Mouse (Mus musculus) stomach, embryonic 15.5 days (tissue): Measurements from ENCODE around the gene Il34. TPM values are rescaled to one million over a fixed set of nuclear protein-coding genes. Genes with fewer than 3 reads are reported as not detected.

Experiments used
- ATAC-seq: fragments of 200-750 bp; cut with Nextera tagmentation; 2 replicates; pipeline ENCODE4 v1.8.0; 2017; ENCODE audit warnings: low read depth, moderate number of reproducible peaks, moderate TSS enrichment; ENCODE audit not compliant: insufficient read depth, low FRiP score
- H3K27ac ChIP-seq: fragments of 300-500 bp; sonication (generic); 2 replicates; pipeline ENCODE4 v1.5.1; 2015; ENCODE audit warnings: mild to moderate bottlenecking, inconsistent platforms
- H3K27me3 ChIP-seq: fragments of 300-500 bp; sonication (generic); replicated peaks from 2 replicates; pipeline ENCODE4 v1.6.1; 2015; ENCODE audit warnings: inconsistent platforms
- H3K36me3 ChIP-seq: fragments of 300-500 bp; sonication (generic); 2 replicates; pipeline ENCODE4 v1.6.1; 2015; ENCODE audit warnings: inconsistent platforms
- H3K4me1 ChIP-seq: fragments of 300-500 bp; sonication (generic); 2 replicates; pipeline ENCODE4 v1.6.1; 2015; ENCODE audit warnings: inconsistent platforms
- H3K4me2 ChIP-seq: fragments of 300-500 bp; sonication (generic); 2 replicates; pipeline ENCODE4 v1.6.1; 2015; ENCODE audit warnings: mild to moderate bottlenecking, inconsistent platforms
- H3K4me3 ChIP-seq: fragments of 300-500 bp; sonication (generic); replicated peaks from 2 replicates; pipeline ENCODE4 v1.5.1; 2015; ENCODE audit warnings: inconsistent platforms
- H3K9ac ChIP-seq: fragments of 300-500 bp; sonication (generic); 2 replicates; pipeline ENCODE4 v1.6.1; 2015; ENCODE audit warnings: inconsistent platforms
- H3K9me3 ChIP-seq: fragments of 300-500 bp; sonication (generic); 2 replicates; pipeline ENCODE4 v1.6.1; 2016; ENCODE audit warnings: inconsistent platforms
- WGBS: fragments of 180-500 bp; shearing (Covaris S2); methylation state at CpG from one replicate; pipeline ENCODE4 v1.1.7; 2015; 5-methylcytosine and 5-hydroxymethylcytosine counted together
- polyA plus RNA-seq: library from polyadenylated mRNA; unstranded; fragments of >200 nt; fragmentation: Nextera tagmentation; extraction: Ambion mirVana; gene quantifications from 2 replicates; pipeline ENCODE4 v1.2.1, GENCODE M21; 2015

Gene Il34
- polyA plus RNA-seq, 1 experiment from 2014 or later = 3.2 TPM

DNA sequence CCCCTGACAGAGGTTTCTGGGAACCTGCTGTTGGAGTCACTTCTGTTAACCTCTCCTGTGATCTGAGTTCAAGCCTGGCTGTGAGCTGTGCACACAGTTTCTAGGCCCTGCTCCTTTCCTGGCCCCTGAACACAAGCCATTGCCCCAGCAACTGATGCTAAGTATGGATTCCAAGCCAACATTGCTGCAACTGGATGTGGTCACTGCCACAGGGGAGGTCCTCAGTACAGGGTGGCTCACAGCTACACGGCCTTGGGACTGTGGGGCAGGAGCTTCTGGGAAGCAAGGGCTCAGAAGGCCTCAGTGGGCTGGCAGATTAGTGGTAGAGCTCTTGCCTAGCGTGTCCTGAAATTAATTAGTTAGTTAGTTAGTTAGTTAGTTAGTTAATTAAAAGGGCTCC lies 105.2 kb downstream of the Il34 start:
- Histone ChIP-seq H3K27me3 (no peaks in the 10 kb centered on the region), H3K9me3 (no peaks in the 10 kb centered on the region), H3K4me3 (no peak overlapping the region), H3K4me1 (peaks cover 19% of the 10 kb centered on the region), H3K9ac (no peak overlapping the region), H3K36me3 (no peaks in the 10 kb centered on the region), H3K4me2 (no peak overlapping the region), H3K27ac (no peak overlapping the region)
- ATAC-seq = no peak
- whole genome bisulfite sequencing = 91% methylated on average over 2 of the region's 2 CpGs

DNA sequence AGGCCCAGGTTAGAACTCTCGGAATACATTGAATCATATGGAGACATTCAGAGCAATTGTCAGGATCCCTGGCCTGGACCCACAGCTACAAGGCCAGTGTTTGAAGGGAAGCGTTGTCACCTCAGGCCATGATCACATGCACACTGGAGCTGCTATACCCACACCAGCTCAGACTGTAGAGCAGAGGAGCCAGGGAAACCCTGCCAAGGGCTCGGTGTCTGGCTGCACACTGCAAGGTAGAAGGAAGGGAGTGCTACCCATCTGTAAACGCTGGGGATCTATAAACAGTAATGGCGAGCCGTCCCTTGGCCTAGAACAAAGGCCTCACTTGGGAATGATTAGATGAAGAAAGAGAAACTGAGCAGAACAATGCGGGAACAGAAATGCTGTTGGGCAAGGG lies 106.2 kb downstream of the Il34 start:
- no peak for ATAC-seq
- WGBS = 75% methylated on average over 7 of the region's 7 CpGs
- H3K4me2 ChIP-seq = no peak overlapping the region

DNA sequence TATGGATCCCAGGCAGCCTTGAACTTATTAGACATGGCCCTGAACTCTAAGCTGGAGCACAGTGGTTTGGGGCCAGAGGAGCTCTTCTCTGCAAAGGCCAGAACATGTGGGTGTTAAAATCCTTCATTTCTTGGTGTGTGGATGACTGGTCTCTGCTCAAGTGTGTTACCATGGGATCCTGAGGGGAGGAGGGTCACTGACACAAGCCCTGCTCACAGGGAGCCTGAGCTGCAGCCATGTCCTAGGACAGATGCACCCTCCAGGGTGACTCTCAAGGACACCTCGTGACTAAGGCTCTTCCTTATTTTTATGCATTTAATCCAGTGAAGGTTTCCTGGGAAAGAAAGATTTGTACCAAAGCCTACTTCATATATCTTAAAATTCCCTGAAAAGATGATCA lies 107.6 kb downstream of the Il34 start:
- Histone ChIP-seq H3K27ac (no peak overlapping the region), H3K36me3 (no peaks in the 10 kb centered on the region), H3K4me2 (no peak overlapping the region), H3K9ac (no peak overlapping the region), H3K27me3 (no peaks in the 10 kb centered on the region), H3K4me3 (no peak overlapping the region), H3K9me3 (no peaks in the 10 kb centered on the region), H3K4me1 (peaks cover 10% of the 10 kb centered on the region; the same call in 1 of the 2 replicates)
- no peak for ATAC-seq
- WGBS = 67% methylated on average over 1 of the region's 1 CpGs

More for the DNA sequence above, 106.2 kb downstream of the Il34 start:
- no peak overlapping the region for H3K9ac ChIP-seq
- no peak overlapping the region for H3K27ac ChIP-seq
- H3K36me3 ChIP-seq = no peaks in the 10 kb centered on the region
- peaks cover 19% of the 10 kb centered on the region for H3K4me1 ChIP-seq
- H3K4me3 ChIP-seq = no peak overlapping the region
- H3K9me3 ChIP-seq = no peaks in the 10 kb centered on the region
- H3K27me3 ChIP-seq = no peaks in the 10 kb centered on the region

DNA sequence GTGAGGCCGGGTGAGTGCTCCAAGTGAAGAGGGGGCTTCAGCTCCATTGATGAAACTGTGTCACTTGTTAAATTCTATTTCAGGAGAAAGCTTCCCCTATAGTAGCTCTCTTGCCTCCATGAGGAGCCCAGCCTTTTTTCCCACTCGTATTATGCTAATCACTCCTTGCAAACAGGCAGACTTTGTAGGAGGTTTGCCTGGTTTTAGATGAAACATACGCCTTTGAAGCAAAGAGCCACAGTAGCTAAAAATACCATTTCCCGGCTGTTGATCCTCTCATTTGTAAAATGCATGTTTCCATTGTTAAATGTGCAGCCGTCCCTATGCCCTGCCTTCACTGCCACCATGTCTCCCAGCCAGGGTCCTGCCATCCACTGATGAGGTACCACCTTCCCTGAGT lies 108.2 kb downstream of the Il34 start:
- peaks cover 7% of the 10 kb centered on the region; the same call in 1 of the 2 replicates for H3K4me1 ChIP-seq
- no peak overlapping the region for H3K9ac ChIP-seq
- no peak for ATAC-seq
- no peaks in the 10 kb centered on the region for H3K36me3 ChIP-seq
- WGBS = 83% methylated on average over 5 of the region's 5 CpGs
- no peak overlapping the region for H3K4me2 ChIP-seq
- H3K27ac ChIP-seq = no peak overlapping the region
- H3K27me3 ChIP-seq = no peaks in the 10 kb centered on the region
- no peak overlapping the region for H3K4me3 ChIP-seq
- no peaks in the 10 kb centered on the region for H3K9me3 ChIP-seq

DNA sequence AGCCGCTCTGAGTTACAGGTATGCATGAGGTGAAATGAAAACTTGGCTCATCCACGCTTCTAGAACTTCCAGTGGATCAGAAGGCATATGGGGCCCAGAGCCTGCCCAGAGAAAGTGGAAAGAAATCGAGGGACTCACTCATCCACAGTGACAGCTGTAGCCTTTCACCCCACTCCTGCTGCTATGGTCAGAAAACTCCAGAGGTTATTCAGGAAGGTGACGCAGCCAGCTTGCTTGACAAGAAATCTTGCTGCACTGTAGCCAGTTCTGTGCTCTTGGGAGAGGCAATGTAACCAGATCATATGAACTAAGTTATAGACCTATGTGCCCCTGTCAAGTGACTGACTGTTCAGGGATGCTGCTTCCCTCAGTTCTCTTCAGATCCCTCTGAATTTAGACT lies 109.7 kb downstream of the Il34 start:
- Histone ChIP-seq H3K4me3 (no peak overlapping the region), H3K4me1 (no peaks in the 10 kb centered on the region), H3K36me3 (no peaks in the 10 kb centered on the region), H3K27ac (no peak overlapping the region), H3K4me2 (no peak overlapping the region), H3K27me3 (no peaks in the 10 kb centered on the region), H3K9me3 (no peaks in the 10 kb centered on the region), H3K9ac (no peak overlapping the region)
- no peak for ATAC-seq
- 85% methylated on average over 4 of the region's 4 CpGs for WGBS

DNA sequence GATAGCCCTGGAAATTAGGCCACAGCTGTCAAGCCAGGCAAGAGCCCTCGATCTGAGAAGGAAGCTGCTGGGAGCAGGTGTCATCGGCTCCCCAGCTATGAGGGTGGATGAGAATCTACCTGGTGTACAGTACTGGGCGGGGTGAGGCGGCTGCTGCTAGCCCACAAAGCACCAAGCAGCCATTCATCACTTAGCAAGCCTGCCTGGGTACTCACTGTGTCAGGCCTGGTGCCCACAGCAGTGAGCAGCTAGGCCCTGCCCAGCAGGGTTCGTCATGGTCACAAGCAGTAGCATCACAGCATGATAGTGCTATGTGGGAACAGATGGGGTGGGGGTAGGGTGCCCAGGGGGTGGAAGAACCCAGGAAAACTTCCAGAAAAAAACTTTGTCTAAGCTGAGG lies 110.3 kb downstream of the Il34 start:
- Histone ChIP-seq H3K9ac (no peak overlapping the region), H3K4me2 (no peak overlapping the region), H3K27ac (no peak overlapping the region), H3K9me3 (no peaks in the 10 kb centered on the region), H3K4me3 (no peak overlapping the region), H3K27me3 (no peaks in the 10 kb centered on the region), H3K36me3 (no peaks in the 10 kb centered on the region), H3K4me1 (no peaks in the 10 kb centered on the region)
- ATAC-seq = no peak; the same call in 1 of the 2 replicates
- WGBS = 78% methylated on average over 5 of the region's 5 CpGs

DNA sequence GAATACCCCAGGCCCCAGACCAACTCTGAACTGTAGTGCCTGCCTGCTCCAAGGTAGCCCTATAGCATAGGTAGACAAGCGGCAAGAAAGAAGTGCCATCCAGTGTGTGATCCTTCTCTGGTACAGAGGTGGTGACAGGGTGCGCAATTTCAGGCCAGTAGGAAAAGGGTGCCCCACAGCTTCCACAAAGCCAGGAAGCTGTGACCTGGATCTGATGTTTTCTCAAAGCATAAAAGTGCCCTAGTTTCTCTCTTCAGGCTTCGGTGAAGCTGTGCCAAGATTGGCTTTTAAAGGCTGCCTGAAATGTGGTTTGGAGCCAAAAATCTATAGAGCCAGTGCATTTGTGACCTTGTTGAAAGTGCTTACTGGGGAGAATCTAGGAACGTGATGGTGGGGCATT lies 110.9 kb downstream of the Il34 start:
- Histone ChIP-seq H3K36me3 (no peaks in the 10 kb centered on the region), H3K4me2 (no peak overlapping the region), H3K9me3 (no peaks in the 10 kb centered on the region), H3K4me3 (no peak overlapping the region), H3K27ac (no peak overlapping the region), H3K9ac (no peak overlapping the region), H3K27me3 (no peaks in the 10 kb centered on the region), H3K4me1 (no peaks in the 10 kb centered on the region)
- 77% methylated on average over 4 of the region's 4 CpGs for WGBS
- no peak for ATAC-seq

DNA sequence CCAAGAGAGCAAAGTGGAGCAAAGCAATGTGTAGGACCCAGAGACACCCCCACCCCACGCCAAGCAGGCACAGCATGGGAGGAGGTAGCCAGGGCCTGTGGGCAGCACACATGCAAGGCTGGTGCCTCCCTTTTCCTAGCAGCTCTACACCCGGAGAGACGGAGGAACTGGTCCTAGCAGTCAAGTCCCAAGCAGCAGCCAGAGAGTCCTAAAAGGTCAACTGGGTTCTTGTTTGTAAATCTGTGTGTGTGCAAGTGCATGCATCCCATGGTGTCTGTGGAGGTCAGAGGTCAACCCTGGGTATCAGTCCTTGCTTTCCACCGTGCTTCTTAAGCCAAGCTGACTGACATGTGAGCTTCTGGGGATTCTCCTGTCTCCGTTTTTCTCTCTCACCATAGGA lies 111.5 kb downstream of the Il34 start:
- no peak overlapping the region for H3K4me3 ChIP-seq
- ATAC-seq = no peak
- no peak overlapping the region for H3K4me2 ChIP-seq
- H3K27ac ChIP-seq = no peak overlapping the region
- H3K9me3 ChIP-seq = no peaks in the 10 kb centered on the region
- WGBS = 75% methylated on average over 5 of the region's 5 CpGs
- no peaks in the 10 kb centered on the region for H3K36me3 ChIP-seq
- no peaks in the 10 kb centered on the region for H3K4me1 ChIP-seq
- H3K27me3 ChIP-seq = no peaks in the 10 kb centered on the region
- H3K9ac ChIP-seq = no peak overlapping the region

Other genes with a start within 250 kb of the Il34 start
- 16.4 and 20.1 TPM in 2 replicates for gene Vac14, start 187.3 kb downstream of the Il34 start, polyA plus RNA-seq
- 15.9 and 16.2 TPM in 2 replicates for gene Mtss1l, start 84.4 kb downstream of the Il34 start, polyA plus RNA-seq
- gene Cog4, start 40.7 kb upstream of the Il34 start, polyA plus RNA-seq = 65.0 and 73.1 TPM in 2 replicates
- 122 and 127 TPM in 2 replicates for gene Sf3b3, start 40.9 kb upstream of the Il34 start, polyA plus RNA-seq
- gene Fuk, start 96.6 kb upstream of the Il34 start, polyA plus RNA-seq = 10.6 and 11.4 TPM in 2 replicates
- 17.1 and 17.6 TPM in 2 replicates for gene St3gal2, start 114.0 kb upstream of the Il34 start, polyA plus RNA-seq
- gene Ddx19a, start 191.9 kb upstream of the Il34 start, polyA plus RNA-seq = 11.8 and 12.9 TPM in 2 replicates
- 6.4 and 6.9 TPM in 2 replicates for gene Ddx19b, start 225.8 kb upstream of the Il34 start, polyA plus RNA-seq
- gene Aars, start 227.2 kb upstream of the Il34 start, polyA plus RNA-seq = 51.1 and 52.4 TPM in 2 replicates